Mouse (Mus musculus) brain, embryonic 14.5 days (tissue): ENCODE measurements around the gene Prkci.

Experiments used
- CTCF ChIP-seq: fragments of 200-500 bp; IDR thresholded peaks from 2 replicates; pipeline ENCODE4 v1.5.1; 2012; ENCODE audit warnings: inconsistent platforms, mild to moderate bottlenecking, moderate library complexity, borderline replicate concordance; ENCODE audit not compliant: insufficient read depth, insufficient read length; ENCODE audit errors: extremely low read depth
- POLR2A ChIP-seq: fragments of 200-500 bp; IDR thresholded peaks from 2 replicates; pipeline ENCODE4 v1.6.1; 2012; ENCODE audit warnings: mild to moderate bottlenecking, inconsistent platforms, borderline replicate concordance; ENCODE audit not compliant: poor library complexity, insufficient read depth, insufficient read length, severe bottlenecking; ENCODE audit errors: extremely low read depth

GRCm38 (mm10) chr3:31075808-31076207, 80.3 kb downstream of the Prkci start:
- TF ChIP-seq CTCF (no peak), POLR2A (no peak)
